Mouse (Mus musculus) small intestine, adult 2 months (tissue): ENCODE data around the gene Ccna2.

ENCODE experiments used
- CTCF ChIP-seq: fragments of 200-500 bp; IDR thresholded peaks from 2 replicates; pipeline ENCODE4 v1.5.1; 2012; ENCODE audit warnings: low read depth, mild to moderate bottlenecking, control low read depth, inconsistent platforms, low read length, moderate library complexity, mixed read lengths; ENCODE audit not compliant: insufficient replicate concordance, insufficient read length; ENCODE audit errors: extremely low read depth
- POLR2A ChIP-seq: fragments of 200-500 bp; IDR thresholded peaks from 2 replicates; pipeline ENCODE4 v1.6.1; 2012; ENCODE audit warnings: low read depth, mild to moderate bottlenecking, control low read depth, inconsistent platforms, low read length, moderate library complexity

DNA sequence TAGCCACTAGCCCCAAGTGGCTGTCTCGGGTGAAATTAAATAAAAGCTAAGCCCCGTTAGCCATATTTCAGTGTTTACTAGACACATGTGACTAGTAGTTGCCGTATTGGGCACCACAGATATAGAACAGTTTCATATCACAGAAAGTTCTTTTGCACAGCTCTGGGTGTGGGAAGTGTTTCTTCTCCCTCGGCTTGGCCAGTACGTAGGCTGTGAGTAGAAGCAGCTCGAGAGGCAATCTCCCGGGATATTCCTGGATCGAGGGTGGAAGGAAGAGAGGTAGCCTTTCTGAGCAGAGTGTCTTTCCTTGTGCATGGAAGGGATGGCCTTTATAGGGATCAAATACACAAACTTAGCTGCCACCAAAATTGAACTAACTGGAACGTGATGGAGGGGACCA is 55.8 kb downstream of the Ccna2 start:
- TF ChIP-seq CTCF: no peak
- TF ChIP-seq POLR2A: no peak
